Mouse (Mus musculus): ENCODE results near the gene Slc44a2. TPM values are rescaled to one million over a fixed set of nuclear protein-coding genes. Genes with fewer than 3 reads are reported as not detected.

Slc44a2 gene
- 63.3 and 70.0 TPM in 2 replicates for polyA plus RNA-seq (2015; fragmentation: Nextera tagmentation; extraction: Ambion mirVana)

DNA sequence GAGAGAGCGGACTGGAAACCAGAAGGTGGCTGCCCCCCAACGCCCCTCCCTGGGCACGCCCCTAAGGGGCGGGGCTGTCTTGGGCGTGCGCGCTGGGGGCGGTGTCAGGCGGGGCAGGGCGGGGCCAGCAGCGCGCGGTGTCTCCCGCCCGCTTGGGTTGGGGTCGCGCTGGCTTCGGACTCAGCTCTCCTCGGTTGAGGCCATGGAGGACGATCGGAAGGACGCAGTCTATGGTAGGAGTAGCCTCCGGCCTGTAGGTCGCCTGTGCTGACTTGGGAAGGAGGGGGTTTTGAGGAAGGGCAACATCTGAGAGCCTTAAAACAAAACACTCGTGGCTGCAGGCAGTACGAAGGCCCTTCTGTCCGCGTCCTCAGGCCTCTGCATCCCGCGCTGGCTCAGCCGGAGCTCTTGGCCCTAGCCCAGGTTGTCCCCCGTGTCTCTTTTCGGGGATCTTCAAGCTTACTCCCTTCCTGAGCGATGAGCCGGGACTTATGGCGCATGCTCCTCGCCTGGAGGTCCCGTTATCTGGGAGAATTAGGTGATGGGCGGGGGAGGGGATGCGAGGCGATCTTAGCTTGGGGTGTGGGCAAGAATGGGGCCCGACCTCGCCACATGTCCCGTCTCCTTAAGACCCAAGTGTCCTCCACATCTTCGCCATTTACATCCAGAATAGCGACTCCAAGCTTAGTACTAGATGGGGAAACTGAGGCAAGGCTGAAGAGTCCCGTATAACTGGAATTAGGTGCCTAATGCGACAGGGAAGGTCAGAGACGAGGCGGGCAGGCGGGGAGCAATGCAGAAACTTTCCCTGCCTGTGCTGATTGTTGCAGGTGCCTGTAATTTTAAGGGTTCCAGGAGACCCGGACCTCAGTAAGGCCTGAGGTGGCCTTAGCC, at the start of gene Slc44a2:
TSS of gene Slc44a2 (plus strand) at position 80 of the 894 bp plus-strand sequence.
- Histone ChIP-seq H3K27ac (peak within 1 kb of the TSS; percentile 70), H3K36me3 (replicated peaks) (no peaks in the 10 kb centered on the region), H3K4me1 (peaks cover 19% of the 10 kb centered on the region), H3K9me3 (no peaks in the 10 kb centered on the region), H3K9ac (peak within 1 kb of the TSS; percentile 73), H3K27me3 (replicated peaks) (no peaks in the 10 kb centered on the region), H3K4me2 (peak within 1 kb of the TSS; percentile 91), H3K4me3 (peak within 1 kb of the TSS; percentile 81)
- WGBS: under 1% methylated on average over 52 of the region's 52 CpGs
- peak; percentile 94 for ATAC-seq (replicated peaks)

DNA sequence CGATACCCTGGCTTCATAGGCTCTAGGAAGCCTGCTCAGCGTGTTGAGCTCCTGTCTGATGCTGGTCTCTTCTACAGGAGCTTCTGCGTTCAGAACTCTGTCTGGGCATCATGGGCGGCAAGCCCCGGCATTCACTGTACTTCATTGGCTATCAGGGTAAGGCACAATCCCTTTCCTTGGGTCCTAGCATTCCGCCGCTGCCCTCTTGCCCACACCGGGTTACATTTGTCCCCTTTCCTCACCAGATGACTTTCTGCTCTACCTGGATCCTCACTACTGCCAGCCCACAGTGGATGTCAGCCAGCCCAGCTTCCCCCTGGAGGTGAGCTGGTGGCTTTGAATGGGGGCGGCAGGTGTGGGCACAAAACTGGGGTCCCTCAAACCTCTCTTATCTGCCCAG, 48.1 kb upstream of the Slc44a2 start:
- no peak for ATAC-seq (replicated peaks)
- H3K9me3 ChIP-seq: no peaks in the 10 kb centered on the region
- WGBS: 92% methylated on average over 9 of the region's 9 CpGs
- H3K27ac ChIP-seq: no peak overlapping the region
- H3K36me3 ChIP-seq (replicated peaks): peaks cover 59% of the 10 kb centered on the region
- H3K4me1 ChIP-seq: no peaks in the 10 kb centered on the region
- no peak overlapping the region for H3K4me2 ChIP-seq
- H3K27me3 ChIP-seq (replicated peaks): no peaks in the 10 kb centered on the region
- H3K9ac ChIP-seq: no peak overlapping the region
- no peak overlapping the region for H3K4me3 ChIP-seq

DNA sequence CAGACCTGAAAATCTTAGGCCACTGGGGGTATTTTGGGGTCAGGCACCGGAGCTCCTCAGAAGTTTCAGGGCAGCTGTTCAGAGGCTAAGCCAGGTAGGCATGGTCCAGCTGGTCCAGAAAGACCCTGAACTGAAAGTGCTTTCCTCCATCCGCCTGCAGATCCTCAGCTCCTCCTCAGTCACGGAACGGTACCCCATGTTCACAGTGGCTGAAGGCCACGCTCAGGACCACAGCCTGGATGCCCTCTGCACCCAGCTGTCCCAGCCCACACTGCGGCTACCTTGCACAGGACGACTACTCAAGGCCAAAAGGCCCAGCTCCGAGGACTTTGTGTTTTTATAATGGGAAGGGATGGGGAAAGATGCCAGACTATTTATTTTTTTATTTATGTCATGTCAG, 47.4 kb upstream of the Slc44a2 start:
- Histone ChIP-seq H3K4me3 (no peak overlapping the region), H3K9ac (no peak overlapping the region), H3K36me3 (replicated peaks) (peaks cover 66% of the 10 kb centered on the region), H3K27me3 (replicated peaks) (no peaks in the 10 kb centered on the region), H3K4me2 (no peak overlapping the region), H3K9me3 (no peaks in the 10 kb centered on the region), H3K27ac (no peak overlapping the region), H3K4me1 (no peaks in the 10 kb centered on the region)
- 89% methylated on average over 8 of the region's 8 CpGs for WGBS
- ATAC-seq (replicated peaks): no peak

DNA sequence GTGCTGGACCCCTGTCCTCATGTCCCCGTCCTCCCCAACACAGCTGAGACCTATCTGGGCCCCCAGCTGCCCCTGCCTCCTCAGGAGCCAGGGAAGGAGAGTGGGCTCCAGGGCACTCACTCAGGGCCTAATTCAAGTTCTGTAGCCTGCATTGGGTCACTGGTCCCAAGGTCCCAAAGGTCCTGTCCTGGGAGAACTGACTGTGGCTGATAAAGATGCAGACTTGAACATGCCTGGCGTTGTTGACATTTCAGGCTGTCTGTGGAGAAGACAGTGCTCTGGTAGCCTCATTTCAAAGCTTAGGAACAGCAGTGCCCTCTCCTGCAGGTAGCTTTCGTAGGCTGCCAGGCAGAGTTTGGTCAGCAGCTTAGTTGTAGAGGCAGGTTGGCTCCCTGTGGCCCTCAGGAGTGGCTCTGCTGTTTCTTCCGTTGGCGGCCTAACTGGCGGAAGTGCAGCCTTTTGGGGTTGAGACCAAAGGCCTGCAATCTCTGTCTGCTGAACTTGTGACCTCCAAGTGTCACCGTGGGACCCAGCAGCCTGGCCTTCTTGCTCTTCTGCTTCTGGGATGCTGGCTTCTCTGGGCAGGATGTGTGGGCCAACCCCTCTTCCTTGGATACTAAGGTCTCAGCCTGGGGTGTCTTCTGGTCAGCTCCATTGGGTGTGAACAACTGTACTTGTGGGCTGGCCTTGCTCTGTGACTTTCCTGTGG, 46.8 kb upstream of the Slc44a2 start:
- 88% methylated on average over 7 of the region's 7 CpGs for WGBS
- Histone ChIP-seq H3K27ac (no peak overlapping the region), H3K27me3 (replicated peaks) (no peaks in the 10 kb centered on the region), H3K9me3 (no peaks in the 10 kb centered on the region), H3K9ac (no peak overlapping the region), H3K36me3 (replicated peaks) (peaks cover 67% of the 10 kb centered on the region), H3K4me3 (no peak overlapping the region), H3K4me1 (no peaks in the 10 kb centered on the region), H3K4me2 (no peak overlapping the region)
- ATAC-seq (replicated peaks): no peak

DNA sequence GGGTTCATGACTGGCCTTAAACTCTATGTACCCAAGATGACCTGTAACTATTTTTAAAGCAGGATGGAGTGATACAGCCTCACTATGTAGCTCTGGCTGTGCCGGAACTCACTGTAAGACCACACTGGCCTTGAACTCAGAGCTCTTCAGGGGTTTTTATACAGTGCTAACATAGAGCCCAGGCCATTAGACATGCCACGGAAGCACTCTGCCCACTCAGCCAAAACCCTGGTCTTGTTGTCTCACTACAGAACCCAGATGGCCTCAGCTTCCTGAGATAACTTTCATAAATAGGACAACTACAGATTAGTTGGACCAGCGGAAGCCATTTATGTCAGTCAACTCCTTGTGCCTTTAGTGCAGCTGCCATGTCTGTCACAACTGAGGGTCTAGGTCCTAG, 46.2 kb upstream of the Slc44a2 start:
- peaks cover 71% of the 10 kb centered on the region for H3K36me3 ChIP-seq (replicated peaks)

DNA sequence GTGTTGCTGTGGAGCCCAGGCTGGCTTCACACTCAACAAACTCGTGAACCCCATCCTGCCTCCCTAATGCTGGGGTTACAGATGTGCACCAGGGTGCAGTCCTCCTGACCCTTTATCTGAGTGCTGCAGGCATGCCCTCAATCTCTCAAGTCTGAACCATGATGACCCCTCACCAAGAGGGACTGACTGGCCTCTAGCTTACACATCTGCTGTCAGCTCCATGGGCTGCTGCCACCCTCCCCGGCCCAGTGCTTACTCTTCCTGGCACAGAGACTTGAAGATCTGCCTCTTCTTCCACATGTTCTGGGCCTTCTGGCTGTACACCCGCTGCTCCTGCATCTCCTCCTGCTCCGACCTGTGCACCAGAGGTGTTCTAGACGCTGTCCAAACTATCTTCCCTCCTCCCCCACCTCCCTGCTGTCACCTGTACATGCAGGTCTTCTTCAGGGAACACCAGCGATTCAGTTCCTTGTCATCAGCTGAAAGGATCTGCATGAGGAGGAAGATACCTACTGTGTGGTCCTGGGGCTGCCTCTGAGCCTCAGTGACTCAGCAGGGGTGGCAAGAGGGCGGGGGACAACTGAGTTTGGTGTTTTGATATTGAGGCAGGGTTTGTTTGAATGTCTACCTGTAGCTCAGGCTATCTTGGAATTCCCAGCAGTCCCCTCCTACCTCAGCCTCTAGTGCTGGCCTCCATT, 45.3 kb upstream of the Slc44a2 start:
- H3K27me3 ChIP-seq (replicated peaks): no peaks in the 10 kb centered on the region
- H3K4me2 ChIP-seq: no peak overlapping the region
- H3K9ac ChIP-seq: no peak overlapping the region
- H3K4me3 ChIP-seq: no peak overlapping the region
- H3K9me3 ChIP-seq: no peaks in the 10 kb centered on the region
- WGBS: 89% methylated on average over 7 of the region's 7 CpGs
- no peaks in the 10 kb centered on the region for H3K4me1 ChIP-seq
- peaks cover 75% of the 10 kb centered on the region for H3K36me3 ChIP-seq (replicated peaks)
- no peak overlapping the region for H3K27ac ChIP-seq
- ATAC-seq (replicated peaks): no peak

More for the DNA sequence above, 46.2 kb upstream of the Slc44a2 start:
- no peak overlapping the region for H3K4me2 ChIP-seq
- no peaks in the 10 kb centered on the region for H3K9me3 ChIP-seq
- 96% methylated on average over 3 of the region's 3 CpGs for WGBS
- no peak overlapping the region for H3K27ac ChIP-seq
- no peak for ATAC-seq (replicated peaks)
- no peak overlapping the region for H3K4me3 ChIP-seq
- no peaks in the 10 kb centered on the region for H3K27me3 ChIP-seq (replicated peaks)
- H3K4me1 ChIP-seq: no peaks in the 10 kb centered on the region
- H3K9ac ChIP-seq: no peak overlapping the region

DNA sequence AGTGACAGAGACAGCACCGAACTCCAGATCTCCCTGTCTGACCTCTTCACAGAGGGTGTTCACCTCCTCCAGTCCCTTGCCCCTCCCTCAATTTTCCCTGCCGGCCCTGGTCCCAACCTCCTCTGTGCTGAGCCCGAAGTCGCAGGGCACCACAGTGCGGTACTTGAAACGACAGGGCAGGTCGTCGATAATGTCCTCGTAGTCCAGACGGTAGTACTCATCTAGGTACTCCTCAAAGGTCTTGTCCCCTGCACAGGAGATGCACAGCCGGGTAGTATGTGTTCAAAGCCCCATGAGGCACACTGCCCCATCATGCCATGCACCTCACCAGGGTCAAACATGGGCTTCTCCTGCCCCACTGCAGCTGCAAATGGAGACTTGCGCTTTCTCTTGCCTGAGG, 44.8 kb upstream of the Slc44a2 start:
- Histone ChIP-seq H3K36me3 (replicated peaks) (peaks cover 70% of the 10 kb centered on the region), H3K27ac (no peak overlapping the region)

DNA sequence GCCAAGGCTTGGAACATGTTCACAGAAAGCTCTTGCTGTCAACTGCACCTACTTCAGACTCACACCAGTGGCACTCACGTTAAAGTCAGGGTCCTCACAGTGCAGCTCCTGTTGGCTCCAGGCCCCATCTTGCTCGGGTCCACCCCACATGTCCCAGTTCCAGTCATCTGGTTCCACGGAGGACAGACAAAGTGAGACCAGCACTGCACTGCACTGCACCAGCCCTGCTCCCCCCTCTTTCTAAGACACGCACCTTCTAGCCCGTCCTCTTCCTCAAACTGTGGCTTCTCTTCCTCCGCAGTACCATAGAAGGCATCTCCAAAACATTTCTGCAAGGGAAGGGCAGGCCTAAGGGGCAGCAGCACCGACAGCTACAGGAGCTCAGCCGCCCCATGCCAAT, 44.2 kb upstream of the Slc44a2 start:
- Histone ChIP-seq H3K27me3 (replicated peaks) (no peaks in the 10 kb centered on the region), H3K9me3 (no peaks in the 10 kb centered on the region), H3K4me1 (no peaks in the 10 kb centered on the region), H3K4me3 (no peak overlapping the region), H3K36me3 (replicated peaks) (peaks cover 68% of the 10 kb centered on the region), H3K27ac (no peak overlapping the region), H3K9ac (no peak overlapping the region), H3K4me2 (no peak overlapping the region)
- 88% methylated on average over 8 of the region's 8 CpGs for WGBS
- 0 out of 2 replicates have a peak, but pooled peaks have one; percentile 6 for ATAC-seq (replicated peaks)

More for the DNA sequence above, 44.8 kb upstream of the Slc44a2 start:
- Histone ChIP-seq H3K4me1 (no peaks in the 10 kb centered on the region), H3K9ac (no peak overlapping the region), H3K4me3 (no peak overlapping the region), H3K9me3 (no peaks in the 10 kb centered on the region), H3K4me2 (no peak overlapping the region), H3K27me3 (replicated peaks) (no peaks in the 10 kb centered on the region)
- no peak for ATAC-seq (replicated peaks)
- WGBS: 91% methylated on average over 12 of the region's 12 CpGs

DNA sequence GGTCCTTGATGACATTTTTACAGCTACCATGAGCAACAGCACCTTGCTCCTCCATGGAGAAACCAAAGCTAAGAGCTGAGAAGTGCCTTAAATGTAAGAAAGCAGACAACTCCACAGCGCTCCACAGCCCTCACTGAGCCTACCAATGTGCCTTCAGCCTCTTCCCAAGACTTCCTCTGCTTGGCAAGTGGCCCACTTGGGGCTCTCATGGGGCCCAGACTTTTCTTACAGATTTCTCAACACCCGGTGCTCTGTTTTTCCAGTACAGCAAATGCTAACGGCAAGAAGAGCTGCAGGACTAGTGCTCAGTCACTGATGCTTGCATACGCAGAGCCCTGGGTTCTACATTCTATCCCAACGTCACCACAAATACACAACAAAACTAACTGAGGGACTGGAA, 42.7 kb upstream of the Slc44a2 start:
- Histone ChIP-seq H3K4me3 (no peak overlapping the region), H3K36me3 (replicated peaks) (peaks cover 63% of the 10 kb centered on the region), H3K27ac (no peak overlapping the region), H3K27me3 (replicated peaks) (no peaks in the 10 kb centered on the region), H3K4me1 (no peaks in the 10 kb centered on the region), H3K9me3 (no peaks in the 10 kb centered on the region), H3K4me2 (no peak overlapping the region), H3K9ac (no peak overlapping the region)
- no peak for ATAC-seq (replicated peaks)
- 93% methylated on average over 5 of the region's 5 CpGs for WGBS

DNA sequence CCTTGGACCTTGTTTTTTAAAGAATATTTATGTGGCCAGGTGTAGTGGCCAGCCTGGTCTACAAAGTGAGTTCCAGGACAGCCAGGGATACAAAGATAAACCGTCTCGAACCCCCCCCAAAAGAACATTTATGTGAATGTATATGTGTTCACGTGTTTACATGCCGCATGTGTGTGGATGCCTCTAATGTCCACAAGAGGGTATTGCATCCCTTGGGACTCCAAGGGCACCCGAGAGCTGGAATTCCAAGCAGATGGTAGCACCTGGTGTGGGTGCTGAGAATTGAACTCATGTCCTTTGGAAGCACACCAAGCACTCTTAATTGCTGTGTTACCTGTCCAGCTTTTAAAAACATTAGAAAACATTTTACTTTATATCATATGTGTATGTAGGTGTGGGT, 36.9 kb upstream of the Slc44a2 start:
- H3K4me1 ChIP-seq: peaks cover 16% of the 10 kb centered on the region
- no peaks in the 10 kb centered on the region for H3K27me3 ChIP-seq (replicated peaks)
- H3K4me2 ChIP-seq: no peak overlapping the region
- H3K9ac ChIP-seq: no peak overlapping the region
- H3K36me3 ChIP-seq (replicated peaks): peaks cover 30% of the 10 kb centered on the region
- ATAC-seq (replicated peaks): no peak
- WGBS: 91% methylated on average over 5 of the region's 5 CpGs
- no peak overlapping the region for H3K27ac ChIP-seq
- no peak overlapping the region for H3K4me3 ChIP-seq
- no peaks in the 10 kb centered on the region for H3K9me3 ChIP-seq

DNA sequence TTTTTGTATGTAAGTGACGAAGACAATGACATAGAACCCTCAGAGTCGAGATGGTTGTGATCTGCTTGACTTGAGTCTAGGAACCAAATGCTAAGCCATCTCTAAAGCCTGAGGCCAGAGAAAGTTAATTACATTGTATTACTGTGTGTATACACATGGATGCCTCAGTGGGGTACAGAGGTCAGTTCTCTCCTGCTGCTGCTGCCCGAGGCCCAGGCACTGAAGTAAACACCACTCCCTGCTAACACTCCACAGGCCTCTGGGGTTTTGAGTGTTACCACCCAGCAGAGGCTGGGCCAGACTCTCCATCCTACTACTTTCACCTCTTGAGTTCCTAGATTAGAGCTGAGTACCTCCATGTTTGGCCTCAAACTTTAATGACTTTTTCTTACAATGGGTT, 36.5 kb upstream of the Slc44a2 start:
- no peak for ATAC-seq (replicated peaks)
- Histone ChIP-seq H3K9ac (no peak overlapping the region), H3K36me3 (replicated peaks) (peaks cover 30% of the 10 kb centered on the region), H3K9me3 (no peaks in the 10 kb centered on the region), H3K4me2 (no peak overlapping the region), H3K27ac (no peak overlapping the region), H3K4me3 (no peak overlapping the region), H3K4me1 (peaks cover 20% of the 10 kb centered on the region), H3K27me3 (replicated peaks) (no peaks in the 10 kb centered on the region)
- 92% methylated on average over 3 of the region's 3 CpGs for WGBS

DNA sequence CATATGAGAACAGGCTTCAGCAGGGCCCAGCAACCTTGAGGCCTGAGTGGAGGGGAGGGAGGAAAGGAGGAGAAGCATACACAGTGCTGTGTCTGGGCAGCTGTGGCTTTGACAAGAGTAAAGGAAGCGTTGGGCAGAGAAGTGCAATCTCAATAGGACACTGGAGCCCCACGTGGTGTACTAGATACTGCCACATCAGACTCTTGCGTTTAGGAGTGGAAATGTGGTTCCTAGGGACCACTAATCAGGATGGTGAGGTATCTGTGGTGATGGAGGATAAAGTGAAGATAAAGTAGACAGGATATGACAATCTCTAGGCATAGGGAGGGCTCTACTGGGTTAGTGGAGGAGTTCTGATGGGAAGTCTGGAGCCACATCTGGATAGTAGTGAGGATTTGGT, 33.7 kb upstream of the Slc44a2 start:
- Histone ChIP-seq H3K4me1 (peaks cover 37% of the 10 kb centered on the region), H3K27me3 (replicated peaks) (no peaks in the 10 kb centered on the region)
- whole genome bisulfite sequencing: 73% methylated on average over 3 of the region's 3 CpGs

More for the DNA sequence above, 33.7 kb upstream of the Slc44a2 start:
- H3K36me3 ChIP-seq (replicated peaks): peaks cover 10% of the 10 kb centered on the region; the same call in 1 of the 2 replicates
- H3K27ac ChIP-seq: no peak overlapping the region
- ATAC-seq (replicated peaks): no peak
- H3K4me2 ChIP-seq: peak overlapping the region; percentile 83
- H3K9ac ChIP-seq: peak overlapping the region; percentile 77
- H3K9me3 ChIP-seq: no peaks in the 10 kb centered on the region
- peak overlapping the region; percentile 85 for H3K4me3 ChIP-seq

Measured in midbrain, embryonic 15.5 days (tissue).